Mouse (Mus musculus) urinary bladder, adult 18-20 months (tissue): Measurements from ENCODE around the gene Klhdc8a.
"Not testable (repeated sequence)": the region's sequence is repeated elsewhere in the genome, so short reads cannot be mapped to it uniquely, and the experiment has no call there.

Source experiments
- DNase-seq, 2 experiments: peaks; one replicate each; pipeline ENCODE4 v3.0.0; 2022; ENCODE audit warnings: low spot score in 2 of 2, mixed read lengths in 2 of 2

Klhdc8a gene

DNA sequence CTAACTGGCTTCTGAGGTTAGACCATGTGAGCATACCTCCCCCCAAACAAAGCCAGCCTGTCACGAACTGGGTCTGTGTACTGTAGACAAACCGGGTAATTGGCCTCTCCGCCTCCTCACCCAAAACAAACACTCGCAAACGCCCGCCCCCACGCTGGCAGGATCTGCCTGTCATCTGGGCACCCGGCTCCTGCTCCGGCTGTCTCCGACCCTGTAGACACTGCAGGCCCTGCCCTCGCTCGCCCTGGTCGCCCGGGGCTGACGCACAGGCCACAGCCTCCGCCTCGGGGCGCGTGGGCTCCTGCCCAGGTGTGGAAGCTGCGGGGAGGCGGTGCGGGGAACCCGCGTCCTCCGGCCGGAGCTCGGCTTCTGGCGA lies at the start of gene Klhdc8a:
Gene Klhdc8a, plus strand, starts transcription at position 202 of the 376 bp plus-strand sequence.
- DNase-seq: peak; percentile 56 to 66

GRCm38 (mm10) chr1:132254467-132254866 lies 44.0 kb upstream of the Klhdc8a start:
- no peak for DNase-seq

GRCm38 (mm10) chr1:132260331-132260730 lies 38.1 kb upstream of the Klhdc8a start:
- no peak for DNase-seq

GRCm38 (mm10) chr1:132261058-132261457 lies 37.4 kb upstream of the Klhdc8a start:
- no peak for DNase-seq

GRCm38 (mm10) chr1:132263618-132264017 lies 34.8 kb upstream of the Klhdc8a start:
- DNase-seq: no peak

DNA sequence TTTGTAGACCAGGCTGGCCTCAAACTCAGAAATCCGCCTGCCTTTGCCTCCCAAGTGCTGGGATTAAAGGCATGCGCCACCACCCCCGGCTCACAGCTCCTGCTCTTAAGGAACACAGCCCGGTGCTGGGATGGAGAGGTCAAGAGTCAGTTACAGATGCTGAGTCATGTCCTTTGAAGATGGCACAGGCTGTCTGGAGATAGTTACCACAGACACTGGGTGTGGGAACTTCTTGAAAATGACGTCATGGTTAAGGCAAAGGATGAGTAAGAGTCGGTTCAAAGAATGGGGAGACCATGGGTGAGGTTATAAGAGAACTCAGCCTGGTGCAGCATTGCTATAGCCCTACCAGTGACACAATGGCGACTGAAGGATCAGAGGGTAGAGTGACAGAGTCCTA lies 33.8 kb upstream of the Klhdc8a start:
- DNase-seq: no peak

DNA sequence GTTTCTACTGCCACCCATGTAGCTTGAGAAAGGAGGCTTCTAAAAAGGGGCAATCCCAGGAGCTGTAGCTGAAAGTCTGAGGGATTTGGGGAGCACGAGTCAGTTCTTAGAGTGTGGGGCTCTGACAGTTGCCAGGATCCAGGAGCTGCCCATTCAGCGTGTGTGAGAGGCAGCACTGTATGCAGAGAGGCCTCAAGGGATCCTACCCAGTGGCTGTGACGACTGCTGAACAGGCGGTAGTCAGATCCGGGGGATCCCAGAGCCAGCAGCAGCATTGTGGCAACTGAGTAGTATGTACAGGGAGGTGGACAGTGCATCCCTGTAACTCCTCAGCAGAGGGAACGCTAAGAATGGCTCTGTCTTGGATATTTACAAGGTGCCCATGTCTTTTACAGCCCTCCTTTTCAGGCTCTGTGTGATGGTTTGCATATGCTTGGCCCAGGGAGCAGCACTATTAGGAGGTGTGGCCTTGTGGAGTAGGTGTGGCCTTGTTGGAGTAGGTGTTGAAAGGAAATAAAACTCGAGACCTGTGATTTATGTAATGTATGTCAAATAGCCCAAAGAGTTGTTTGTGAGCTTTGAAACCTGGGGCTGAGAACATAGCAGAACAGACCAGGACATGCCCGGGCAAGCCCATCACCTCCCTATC lies 33.1 kb upstream of the Klhdc8a start:
- DNase-seq: peak in 1 of 2 experiments; percentile 4

- DNase-seq: no peak
Measured at GRCm38 (mm10) chr1:132265936-132266335, 32.5 kb upstream of the Klhdc8a start.

DNA sequence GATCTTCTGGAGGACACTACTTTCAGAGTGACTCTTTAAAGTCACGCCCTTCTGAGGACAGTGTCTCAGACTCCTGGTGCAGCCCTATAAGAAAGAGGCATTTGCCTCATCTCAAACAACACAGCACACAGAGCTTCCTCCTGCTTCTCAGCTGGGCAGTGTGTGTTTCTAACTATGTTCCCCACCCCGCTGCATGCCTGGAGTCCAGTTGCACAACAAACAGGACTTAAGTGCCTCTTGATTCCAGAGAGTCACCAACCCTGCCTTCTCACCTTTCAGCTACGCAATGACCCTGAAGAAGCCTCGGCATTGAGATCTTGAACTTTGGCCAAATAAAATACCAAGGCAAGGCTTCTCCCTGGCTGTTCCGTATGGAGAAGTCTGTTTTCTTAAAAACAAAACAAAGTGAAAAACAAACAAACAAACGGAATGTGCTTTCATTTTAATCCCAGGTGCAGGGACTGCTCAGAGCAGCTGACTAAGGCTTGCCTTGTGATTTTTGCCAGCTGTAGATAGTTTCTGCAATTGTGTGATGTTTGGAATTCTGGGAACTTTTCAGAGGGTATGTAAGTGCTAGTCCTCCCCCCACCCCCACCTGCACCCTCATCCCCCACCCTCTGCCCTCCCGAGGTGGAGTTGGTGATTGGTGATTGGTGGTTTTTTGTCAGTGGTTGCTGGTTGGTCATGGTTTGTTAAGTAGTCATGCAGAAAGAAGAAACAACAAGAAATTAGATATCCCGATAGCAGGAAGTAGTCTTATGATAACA lies 31.5 kb upstream of the Klhdc8a start:
- DNase-seq: no peak

GRCm38 (mm10) chr1:132267959-132268358 lies 30.5 kb upstream of the Klhdc8a start:
- no peak for DNase-seq

GRCm38 (mm10) chr1:132268418-132269060 lies 29.9 kb upstream of the Klhdc8a start:
- no peak for DNase-seq

GRCm38 (mm10) chr1:132271237-132271636 lies 27.2 kb upstream of the Klhdc8a start:
- no peak for DNase-seq

DNA sequence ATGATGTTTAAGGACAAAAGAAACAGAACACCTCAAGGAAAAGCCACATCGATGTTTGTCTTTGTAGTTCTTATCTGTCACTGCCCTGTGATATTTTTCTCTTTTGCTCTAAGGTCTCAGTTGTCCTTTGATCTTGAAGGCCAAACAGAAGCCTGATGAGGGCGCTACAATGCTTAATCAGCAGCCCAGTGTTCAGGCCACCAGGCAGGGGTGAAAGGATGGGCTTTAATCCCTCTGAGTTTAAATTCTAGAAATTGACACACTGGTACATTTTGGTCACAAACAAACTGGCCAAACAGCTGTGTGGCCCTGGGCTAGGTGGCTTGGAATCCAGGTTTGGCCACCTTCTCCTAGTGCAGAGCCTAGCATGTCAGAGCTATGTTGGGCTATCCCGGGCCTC lies 21.7 kb upstream of the Klhdc8a start:
- DNase-seq: no peak

GRCm38 (mm10) chr1:132277124-132277523 lies 21.3 kb upstream of the Klhdc8a start:
- no peak for DNase-seq

DNA sequence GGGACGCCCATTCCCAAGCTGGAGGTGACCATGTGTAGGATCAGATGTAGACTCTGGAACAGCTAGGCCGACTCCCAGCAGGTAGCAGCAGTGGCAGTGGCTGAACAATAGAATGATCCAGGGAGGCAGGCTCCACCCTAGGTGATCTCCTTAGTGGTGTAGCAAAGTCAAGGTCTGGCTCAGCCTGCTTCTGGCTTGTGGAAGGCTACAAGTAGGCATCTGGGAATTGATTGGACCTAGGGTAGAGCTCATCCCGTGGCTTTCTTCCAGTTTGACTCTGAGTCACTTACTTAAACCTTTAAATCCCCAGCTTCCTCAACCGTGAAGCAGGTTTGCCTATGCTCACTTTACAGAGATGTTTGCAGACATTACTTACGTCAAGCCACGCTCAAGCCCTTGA lies 17.8 kb upstream of the Klhdc8a start:
- DNase-seq: not testable (repeated sequence)

DNA sequence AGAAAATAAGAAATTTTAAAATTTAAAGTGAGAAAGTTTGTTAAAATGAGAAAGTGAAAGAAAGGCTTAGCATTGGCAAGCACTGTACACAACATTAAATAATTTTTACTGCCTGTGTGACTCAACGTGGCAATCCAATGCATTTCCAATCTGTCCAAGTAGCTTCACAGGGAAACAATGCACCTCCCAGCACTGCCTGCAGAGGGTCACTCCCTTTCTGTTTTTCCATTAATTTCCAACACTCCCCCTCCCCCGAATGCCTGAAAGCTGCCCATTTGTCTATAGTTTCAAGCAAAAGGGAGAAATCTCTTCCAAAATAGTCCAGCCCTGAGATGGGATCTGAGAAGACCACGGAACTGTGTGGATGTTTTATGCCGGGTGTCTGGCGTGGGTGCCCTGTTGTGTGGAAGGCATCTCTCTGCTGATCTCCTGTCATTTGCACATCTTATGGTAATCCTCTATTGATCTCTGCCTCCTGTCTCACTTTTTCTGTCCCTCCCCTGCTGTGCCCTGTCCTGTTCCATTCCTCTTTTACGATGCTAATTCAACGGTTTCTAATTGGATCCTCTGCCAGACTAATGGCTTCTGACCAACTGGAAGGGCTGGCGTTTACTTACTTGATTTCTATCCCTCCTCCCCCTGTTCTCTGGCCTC lies 16.8 kb upstream of the Klhdc8a start:
- DNase-seq: no peak

DNA sequence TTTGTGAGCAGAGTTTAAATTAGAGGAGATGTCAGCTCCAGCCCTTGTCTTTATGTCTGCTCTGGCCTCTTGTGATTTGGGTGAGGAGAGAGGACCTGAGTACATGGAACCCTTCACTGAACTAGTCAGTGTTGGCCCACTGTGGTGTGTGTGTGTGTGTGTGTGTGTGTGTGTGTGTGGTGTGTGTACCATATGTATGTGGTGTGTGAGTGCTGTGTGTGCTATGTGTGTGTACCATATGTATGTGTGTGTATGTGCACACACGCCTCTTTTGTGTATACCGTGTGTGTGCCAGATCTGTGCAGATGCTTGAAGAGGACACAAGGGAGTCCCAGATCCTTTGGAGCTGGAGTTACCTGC lies 16.3 kb upstream of the Klhdc8a start:
- DNase-seq: no peak

DNA sequence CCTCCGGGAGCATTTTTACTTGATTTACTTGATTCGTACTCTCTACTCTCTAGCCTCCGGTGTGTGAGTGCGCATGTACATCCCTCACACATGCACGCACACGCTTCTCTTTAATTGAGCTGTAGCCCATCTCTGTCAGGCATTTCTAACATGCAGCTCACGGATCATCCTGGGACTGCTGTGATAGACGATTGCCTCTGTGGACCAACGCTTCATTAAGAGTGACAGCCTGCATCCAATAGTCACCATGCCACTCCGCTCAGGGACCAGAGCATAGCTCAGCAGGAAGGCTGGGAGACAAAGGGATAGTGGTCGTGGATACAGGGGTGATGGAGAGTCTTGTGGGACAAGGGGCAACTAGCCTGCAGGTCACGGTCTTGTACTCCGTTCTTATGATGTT lies 15.4 kb upstream of the Klhdc8a start:
- DNase-seq: no peak

DNA sequence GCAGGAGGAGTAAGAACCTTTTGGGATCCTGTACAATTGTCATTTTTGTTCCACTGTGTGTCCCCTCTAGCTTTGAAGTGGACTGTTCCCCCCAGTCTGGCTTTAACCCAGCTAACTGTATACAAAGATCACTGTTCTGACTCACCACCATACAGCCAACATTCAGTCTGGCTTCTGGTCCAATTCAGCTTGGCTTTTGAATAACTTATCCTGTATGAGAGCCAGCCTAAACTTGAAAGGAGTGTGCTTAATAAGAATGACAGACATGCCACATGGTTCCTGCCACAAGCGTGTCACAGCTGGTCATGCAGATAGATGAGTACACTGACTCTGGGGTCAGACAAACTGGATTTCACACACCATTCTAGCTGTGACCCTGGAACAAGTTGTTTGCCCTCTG lies 11.7 kb upstream of the Klhdc8a start:
- peak in 1 of 2 experiments; percentile 12 for DNase-seq

DNA sequence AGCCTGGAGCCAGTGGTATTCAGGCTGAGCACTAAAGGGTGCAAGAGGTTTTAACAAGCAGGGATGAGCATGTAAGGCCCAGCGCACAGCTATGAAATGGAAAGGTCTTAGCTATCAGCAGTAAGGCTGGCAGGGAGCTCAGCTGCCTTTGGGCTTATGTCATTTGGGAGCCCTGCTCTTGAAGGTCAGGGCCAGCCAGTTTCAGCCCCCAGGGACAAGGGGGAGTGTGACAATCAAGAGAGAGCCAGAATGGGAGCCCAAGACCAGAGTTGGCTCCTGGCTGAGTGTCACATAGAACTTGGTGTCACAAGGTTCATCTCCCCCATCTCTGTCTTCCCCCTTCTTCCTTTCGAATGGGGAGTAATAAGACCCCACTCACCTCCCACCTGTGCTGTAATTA lies 11.0 kb upstream of the Klhdc8a start:
- no peak for DNase-seq

DNA sequence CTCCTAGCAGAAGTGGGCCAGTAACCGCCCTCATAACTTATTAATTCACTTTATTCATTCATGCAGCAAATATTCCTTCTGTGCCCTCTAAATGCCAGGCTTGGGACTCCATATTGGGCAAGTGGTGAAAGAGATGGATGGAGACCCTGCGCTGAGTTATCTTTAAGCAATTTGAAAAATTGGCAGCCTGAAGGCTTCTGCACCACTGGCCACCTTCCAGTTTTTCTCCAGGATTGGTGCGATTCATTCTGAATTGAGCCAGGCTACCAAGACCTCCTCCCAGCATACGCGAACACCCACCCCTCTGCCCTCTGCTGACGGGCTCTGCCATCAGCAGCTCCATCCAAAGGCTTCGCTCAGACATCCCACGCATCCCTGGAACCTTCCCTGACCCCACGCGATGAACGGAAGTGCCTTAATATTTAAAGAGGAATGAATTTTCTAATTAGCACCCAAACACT lies 10.4 kb upstream of the Klhdc8a start:
- DNase-seq: no peak

DNA sequence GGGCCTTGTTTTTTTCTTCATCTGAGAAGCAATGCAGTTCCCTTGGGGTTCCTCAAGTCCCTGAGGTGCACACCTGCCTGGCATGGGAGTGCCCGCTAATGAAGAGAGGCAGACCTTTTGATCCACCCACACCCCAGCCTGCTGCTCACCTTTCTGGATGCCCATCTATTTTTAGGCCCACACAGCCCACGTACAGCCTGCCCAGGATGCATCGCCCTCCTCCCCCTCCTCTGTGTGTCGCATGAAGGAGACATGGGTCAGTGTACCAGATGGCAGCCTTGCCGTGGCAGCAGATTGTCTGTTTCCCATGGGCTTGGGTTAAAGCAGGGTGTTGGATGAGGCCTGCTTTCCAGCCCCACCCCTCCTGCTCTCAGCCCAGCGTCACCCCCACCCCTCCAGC lies 8.5 kb upstream of the Klhdc8a start:
- no peak for DNase-seq
